Mouse (Mus musculus): ENCODE measurements around the gene Frmd3.

DNA sequence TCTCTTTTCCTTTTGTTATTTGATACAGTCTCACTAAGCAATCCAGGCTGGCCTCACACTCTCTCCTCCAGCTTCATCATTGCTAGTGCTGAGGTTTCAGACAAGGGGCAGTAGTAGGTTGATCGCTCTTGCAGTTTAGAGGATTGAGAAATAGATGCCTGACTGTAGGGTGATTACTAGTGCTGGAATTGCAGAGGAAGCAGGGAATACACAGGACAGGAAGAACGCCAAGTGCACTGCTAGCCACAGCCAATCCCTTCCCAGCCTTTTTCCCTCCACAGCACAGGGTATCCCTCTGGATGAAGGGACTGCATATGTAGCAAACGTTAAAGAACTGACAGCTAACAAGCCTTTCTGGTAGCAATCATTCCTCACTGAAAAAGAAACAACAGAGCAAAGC is 965 bp upstream of the Frmd3 start:
- TF ChIP-seq EP300 (IDR thresholded peaks at IDR 0.05): no peak
- no peak for TF ChIP-seq CTCF (IDR thresholded peaks at IDR 0.05)
